ENCODE assay signal across 8 mouse cellular contexts in genomic region chr7:93093371-93094058, GRCm38 (mm10). TPM values are rescaled to one million over a fixed set of nuclear protein-coding genes. Genes with fewer than 3 reads are reported as not detected.
A peak's percentile ranks its signal among the peaks of the same experiment; 100 is the strongest.
DNase-seq lines count a peak whose midpoint lies in the region; ATAC-seq lines count a peak whose summit lies in the region.

No protein-coding gene starts in this region.

- no peak overlapping the region for H3K4me2 ChIP-seq in heart, embryonic 11.5 days
- H3K4me2 ChIP-seq in kidney, embryonic 16.5 days (replicated peaks; ENCODE audit: low read depth, low read length): 0 out of 2 replicates have a peak overlapping the region, but pooled peaks have one; percentile 10
- no peak overlapping the region for H3K4me2 ChIP-seq in limb, embryonic 12.5 days
- peak overlapping the region; percentile 39 for H3K4me2 ChIP-seq in midbrain, embryonic 11.5 days
- H3K4me2 ChIP-seq in stomach, embryonic 14.5 days (replicated peaks; ENCODE audit: low read depth, low read length): no peak overlapping the region

- peak; percentile 64 for ATAC-seq in heart, embryonic 11.5 days (replicated peaks; ENCODE audit: insufficient number of reproducible peaks, low FRiP score, low TSS enrichment)
- peak; percentile 68; the same call in 1 of the 2 replicates for ATAC-seq in kidney, embryonic 16.5 days (ENCODE audit: low FRiP score, low TSS enrichment)
- peak; percentile 34; the same call in 1 of the 2 replicates for ATAC-seq in limb, embryonic 12.5 days (ENCODE audit: insufficient number of reproducible peaks, insufficient read depth, low FRiP score, low TSS enrichment, low read depth)
- ATAC-seq in midbrain, embryonic 11.5 days (ENCODE audit: low FRiP score): peak; percentile 78
- ATAC-seq in stomach, embryonic 14.5 days (ENCODE audit: insufficient number of reproducible peaks, insufficient read depth, low FRiP score, low read depth): peak; percentile 54; the same call in 1 of the 2 replicates

- H3K9me3 ChIP-seq in forebrain, embryonic 10.5 days: no peaks in the 10 kb centered on the region
- no peaks in the 10 kb centered on the region for H3K9me3 ChIP-seq in heart, embryonic 11.5 days (replicated peaks; ENCODE audit: control insufficient read depth, low read length)
- H3K9me3 ChIP-seq in kidney, embryonic 16.5 days (ENCODE audit: low read length): no peaks in the 10 kb centered on the region
- H3K9me3 ChIP-seq in limb, embryonic 12.5 days: no peaks in the 10 kb centered on the region
- H3K9me3 ChIP-seq in midbrain, embryonic 11.5 days (ENCODE audit: control insufficient read depth, low read length): no peaks in the 10 kb centered on the region
- H3K9me3 ChIP-seq in stomach, embryonic 14.5 days (ENCODE audit: control insufficient read depth, low read depth, low read length): no peaks in the 10 kb centered on the region

- no peak overlapping the region for H3K9ac ChIP-seq in heart, embryonic 11.5 days (ENCODE audit: low read depth, low read length)
- H3K9ac ChIP-seq in kidney, embryonic 16.5 days (replicated peaks; ENCODE audit: low read length): no peak overlapping the region
- H3K9ac ChIP-seq in limb, embryonic 12.5 days (replicated peaks): no peak overlapping the region
- peak overlapping the region; percentile 51 for H3K9ac ChIP-seq in midbrain, embryonic 11.5 days (ENCODE audit: low read length)
- no peak overlapping the region for H3K9ac ChIP-seq in stomach, embryonic 14.5 days (replicated peaks; ENCODE audit: low read depth, low read length)

- DNase-seq in cerebellum, adult 8-10 months: peak; percentile 92
- no peak for DNase-seq in forebrain, embryonic 10.5 days (ENCODE audit: extremely low spot score, low spot score)
- DNase-seq in midbrain, embryonic 11.5 days (ENCODE audit: low spot score, missing footprints): peak; percentile 94
- DNase-seq in urinary bladder, adult 2 months (ENCODE audit: low spot score): no peak

- H3K36me3 ChIP-seq in forebrain, embryonic 10.5 days (replicated peaks): no peaks in the 10 kb centered on the region
- no peaks in the 10 kb centered on the region for H3K36me3 ChIP-seq in heart, embryonic 11.5 days (ENCODE audit: control insufficient read depth, insufficient read depth, low read length)
- no peaks in the 10 kb centered on the region for H3K36me3 ChIP-seq in kidney, embryonic 16.5 days (ENCODE audit: insufficient read depth, low read length)
- H3K36me3 ChIP-seq in limb, embryonic 12.5 days: no peaks in the 10 kb centered on the region
- no peaks in the 10 kb centered on the region for H3K36me3 ChIP-seq in midbrain, embryonic 11.5 days (ENCODE audit: control insufficient read depth, insufficient read depth, low read length)
- no peaks in the 10 kb centered on the region for H3K36me3 ChIP-seq in stomach, embryonic 14.5 days (ENCODE audit: control insufficient read depth, insufficient read depth, low read length)

- peaks cover 55% of the 10 kb centered on the region for H3K27me3 ChIP-seq in forebrain, embryonic 10.5 days (ENCODE audit: poor library complexity, severe bottlenecking)
- H3K27me3 ChIP-seq in heart, embryonic 11.5 days (ENCODE audit: control insufficient read depth, insufficient read depth, low read length): no peaks in the 10 kb centered on the region
- H3K27me3 ChIP-seq in kidney, embryonic 16.5 days (ENCODE audit: insufficient read depth, low read length): no peaks in the 10 kb centered on the region
- no peaks in the 10 kb centered on the region for H3K27me3 ChIP-seq in limb, embryonic 12.5 days
- no peaks in the 10 kb centered on the region for H3K27me3 ChIP-seq in midbrain, embryonic 11.5 days (ENCODE audit: control insufficient read depth, insufficient read depth, low read length)
- H3K27me3 ChIP-seq in stomach, embryonic 14.5 days (ENCODE audit: control insufficient read depth, insufficient read depth, low read length): no peaks in the 10 kb centered on the region

- H3K27ac ChIP-seq in forebrain, embryonic 10.5 days: peak overlapping the region; percentile 80
- no peak overlapping the region for H3K27ac ChIP-seq in heart, embryonic 11.5 days (ENCODE audit: low read depth, low read length)
- no peak overlapping the region for H3K27ac ChIP-seq in kidney, embryonic 16.5 days (ENCODE audit: low read length)
- H3K27ac ChIP-seq in limb, embryonic 12.5 days: peak overlapping the region; percentile 35
- H3K27ac ChIP-seq in midbrain, embryonic 11.5 days (ENCODE audit: low read depth, low read length): peak overlapping the region; percentile 41; the same call in 1 of the 2 replicates
- no peak overlapping the region for H3K27ac ChIP-seq in stomach, embryonic 14.5 days (ENCODE audit: low read length)

- H3K4me3 ChIP-seq in forebrain, embryonic 10.5 days: peak overlapping the region; percentile 34
- no peak overlapping the region for H3K4me3 ChIP-seq in heart, embryonic 11.5 days (ENCODE audit: low read depth, low read length)
- H3K4me3 ChIP-seq in kidney, embryonic 16.5 days (ENCODE audit: low read length): no peak overlapping the region
- no peak overlapping the region for H3K4me3 ChIP-seq in limb, embryonic 12.5 days (replicated peaks)
- H3K4me3 ChIP-seq in midbrain, embryonic 11.5 days (ENCODE audit: low read depth, low read length): peak overlapping the region; percentile 15
- H3K4me3 ChIP-seq in stomach, embryonic 14.5 days (ENCODE audit: low read depth, low read length): no peak overlapping the region

- H3K4me1 ChIP-seq in forebrain, embryonic 10.5 days: peaks cover 33% of the 10 kb centered on the region
- no peaks in the 10 kb centered on the region for H3K4me1 ChIP-seq in heart, embryonic 11.5 days (ENCODE audit: control insufficient read depth, insufficient read depth, low read length)
- peaks cover 8% of the 10 kb centered on the region; the same call in 1 of the 2 replicates for H3K4me1 ChIP-seq in kidney, embryonic 16.5 days (ENCODE audit: insufficient read depth, low read length)
- H3K4me1 ChIP-seq in limb, embryonic 12.5 days (replicated peaks): peaks cover 15% of the 10 kb centered on the region
- H3K4me1 ChIP-seq in midbrain, embryonic 11.5 days (ENCODE audit: control insufficient read depth, insufficient read depth, low read length): peaks cover 12% of the 10 kb centered on the region
- no peaks in the 10 kb centered on the region for H3K4me1 ChIP-seq in stomach, embryonic 14.5 days (ENCODE audit: control insufficient read depth, insufficient read depth, low read length)

- 9% methylated on average over 11 of the region's 11 CpGs for WGBS in forebrain, embryonic 10.5 days
- WGBS in heart, embryonic 11.5 days (ENCODE audit: insufficient replicate concordance): 37% methylated on average over 11 of the region's 11 CpGs
- 22% methylated on average over 11 of the region's 11 CpGs for WGBS in kidney, embryonic 16.5 days
- 28% methylated on average over 11 of the region's 11 CpGs for WGBS in limb, embryonic 12.5 days
- 9% methylated on average over 11 of the region's 11 CpGs for WGBS in midbrain, embryonic 11.5 days
- 44% methylated on average over 11 of the region's 11 CpGs for WGBS in stomach, embryonic 14.5 days

RNA-seq across cellular contexts. Expression of gene Fam181b, which starts 13.8 kb away (rescaled TPM):
- polyA plus RNA-seq in forebrain, embryonic 10.5 days (2016; fragmentation: Nextera tagmentation; extraction: Ambion mirVana): 33.3 and 34.6 TPM in 2 replicates
- polyA plus RNA-seq in heart, embryonic 11.5 days (2014; fragmentation: Nextera tagmentation; extraction: Ambion mirVana): 1.7 and 2.0 TPM in 2 replicates
- 2.8 and 3.0 TPM in 2 replicates for polyA plus RNA-seq in kidney, embryonic 16.5 days (2015; fragmentation: Nextera tagmentation; extraction: Ambion mirVana)
- 26.6 and 30.0 TPM in 2 replicates for polyA plus RNA-seq in limb, embryonic 12.5 days (2016; fragmentation: Nextera tagmentation; extraction: Ambion mirVana)
- 53.7 and 66.6 TPM in 2 replicates for polyA plus RNA-seq in midbrain, embryonic 11.5 days (2014; fragmentation: Nextera tagmentation; extraction: Ambion mirVana)
- 5.1 and 5.7 TPM in 2 replicates for polyA plus RNA-seq in stomach, embryonic 14.5 days (2014; fragmentation: Nextera tagmentation; extraction: Ambion mirVana)
- polyA plus RNA-seq in urinary bladder, adult 2 months (2012; rRNA removed): 1.6 and 2.6 TPM in 2 replicates

Comparison
In these comparisons a context has a peak if more than half of its experiments do, and no peak if none do; other contexts are left out.
1. DNase-seq: peak in cerebellum, adult 8-10 months (single experiment) and midbrain, embryonic 11.5 days (single experiment); none in forebrain, embryonic 10.5 days (single experiment) and urinary bladder, adult 2 months (single experiment).
2. H3K27ac ChIP-seq: peak in forebrain, embryonic 10.5 days (single experiment), limb, embryonic 12.5 days (single experiment) and midbrain, embryonic 11.5 days (single experiment); none in heart, embryonic 11.5 days (single experiment), kidney, embryonic 16.5 days (single experiment) and stomach, embryonic 14.5 days (single experiment).
3. H3K4me3 ChIP-seq: peak in forebrain, embryonic 10.5 days (single experiment) and midbrain, embryonic 11.5 days (single experiment); none in heart, embryonic 11.5 days (single experiment), kidney, embryonic 16.5 days (single experiment), limb, embryonic 12.5 days (single experiment) and stomach, embryonic 14.5 days (single experiment).
4. H3K4me2 ChIP-seq: peak in kidney, embryonic 16.5 days (single experiment) and midbrain, embryonic 11.5 days (single experiment); none in heart, embryonic 11.5 days (single experiment), limb, embryonic 12.5 days (single experiment) and stomach, embryonic 14.5 days (single experiment).
5. Peak in every context shown above with its lines, with median percentiles within 50 percentile points of each other: ATAC-seq.